ENCODE assay signal across 29 mouse cellular contexts in the genomic region with DNA sequence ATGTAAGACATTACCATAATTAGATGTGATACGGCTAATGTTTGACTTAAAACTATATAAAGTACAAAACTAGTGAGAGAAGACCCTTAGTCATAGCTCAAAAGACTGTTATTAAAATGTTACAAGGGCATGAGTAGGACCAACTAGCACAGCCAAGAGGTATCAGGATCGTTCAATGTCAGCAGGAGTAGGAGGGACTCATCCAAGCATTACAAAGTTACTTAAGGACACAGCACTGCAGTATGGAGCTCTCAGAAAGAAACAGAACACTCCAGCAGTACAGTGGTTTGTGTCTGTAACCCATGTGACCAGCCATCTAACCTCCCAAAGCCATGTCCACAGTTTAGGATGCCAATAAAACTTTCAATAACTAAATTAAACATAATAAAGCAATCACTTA. TPM values are rescaled to one million over a fixed set of nuclear protein-coding genes. Genes with fewer than 3 reads are reported as not detected.
A peak's percentile ranks its signal among the peaks of the same experiment; 100 is the strongest.
DNase-seq lines count a peak whose midpoint lies in the region; ATAC-seq and TF ChIP-seq lines count a peak whose summit lies in the region.
"Had no signal": no experiment of that assay in that cellular context is flagged by ENCODE, and none has a peak within 500 bp of the region (broad histone marks: within the 10 kb centered on the region; RNA-seq: fewer than 3 reads in every experiment).

No protein-coding gene starts in this region.

- H3K27ac ChIP-seq in hindbrain, embryonic 16.5 days (ENCODE audit: low read depth, low read length) = no peak overlapping the region
- no peak overlapping the region for H3K27ac ChIP-seq in hindbrain, postnatal 0 days
- H3K27ac ChIP-seq in kidney, embryonic 16.5 days (ENCODE audit: low read length) = no peak overlapping the region
- no peak overlapping the region for H3K27ac ChIP-seq in thymus, adult 2 months (ENCODE audit: control insufficient read depth, insufficient read depth, low read length)
- H3K27ac ChIP-seq: embryonic facial prominence, embryonic 10.5 days; embryonic facial prominence, embryonic 13.5 days; forebrain, embryonic 12.5 days; forebrain, embryonic 15.5 days; heart, adult 2 months; heart, embryonic 10.5 days; heart, embryonic 13.5 days had no signal

- TF ChIP-seq CTCF in hindbrain, postnatal 0 days (IDR thresholded peaks at IDR 0.05; ENCODE audit: low read depth) = no peak
- no peak for TF ChIP-seq CTCF in thymus, adult 2 months (IDR thresholded peaks at IDR 0.05; ENCODE audit: borderline replicate concordance, control insufficient read depth, extremely low read depth, insufficient read depth, low read length, poor library complexity)

- 0 out of 2 replicates have a peak, but pooled peaks have one; percentile 48 for ATAC-seq in hindbrain, embryonic 16.5 days
- no peak for ATAC-seq in hindbrain, postnatal 0 days
- ATAC-seq in kidney, embryonic 16.5 days (ENCODE audit: low FRiP score, low TSS enrichment) = peak; percentile 42; the same call in 1 of the 2 replicates
- ATAC-seq: forebrain, embryonic 15.5 days had no signal

- TF ChIP-seq POLR2A in thymus, adult 2 months (IDR thresholded peaks at IDR 0.05; ENCODE audit: control insufficient read depth, extremely low read depth, insufficient read depth, low read length, poor library complexity) = no peak

- 75% methylated on average over 2 of the region's 2 CpGs for WGBS in hindbrain, embryonic 16.5 days
- WGBS in hindbrain, postnatal 0 days = 68% methylated on average over 2 of the region's 2 CpGs
- 66% methylated on average over 2 of the region's 2 CpGs for WGBS in kidney, embryonic 16.5 days
- WGBS in thymus, adult 2 months = 97% methylated on average over 2 of the region's 2 CpGs

- DNase-seq in hindbrain, postnatal 0 days (ENCODE audit: low spot score) = no peak
- no peak for DNase-seq in kidney, adult 11 months
- DNase-seq in brain, adult 2 months (ENCODE audit: low read depth, low spot score) = peak; percentile 47
- no peak for DNase-seq in gastrocnemius, adult 8-10 months (ENCODE audit: low spot score in 2 of 2)
- DNase-seq in thymus, adult 2 months = no peak
- DNase-seq: adrenal gland, adult 2 months; adrenal gland, postnatal 14 days; B cell, adult 2 months; cerebellum, adult 11-12 months; cerebellum, adult 8-10 months; cerebellum, postnatal 10 days; cerebellum, postnatal 36 days; embryo, embryonic 11 days; gastrocnemius, postnatal 10 days; gastrocnemius, postnatal 36 days; heart, adult 2 months; heart, postnatal 14 days; heart, postnatal 4 days had no signal

- no peaks in the 10 kb centered on the region for H3K36me3 ChIP-seq in hindbrain, embryonic 16.5 days (ENCODE audit: control insufficient read depth, insufficient read depth, low read length)
- no peaks in the 10 kb centered on the region for H3K36me3 ChIP-seq in hindbrain, postnatal 0 days (ENCODE audit: insufficient read depth, low read length)
- no peaks in the 10 kb centered on the region for H3K36me3 ChIP-seq in kidney, embryonic 16.5 days (ENCODE audit: insufficient read depth, low read length)
- H3K36me3 ChIP-seq in thymus, adult 2 months (ENCODE audit: control insufficient read depth, insufficient read depth, low read length) = no peaks in the 10 kb centered on the region
- H3K36me3 ChIP-seq: embryonic facial prominence, embryonic 10.5 days; embryonic facial prominence, embryonic 13.5 days; forebrain, embryonic 12.5 days; forebrain, embryonic 15.5 days; heart, embryonic 10.5 days; heart, embryonic 13.5 days had no signal

- H3K27me3 ChIP-seq in hindbrain, embryonic 16.5 days (replicated peaks; ENCODE audit: control insufficient read depth, insufficient read depth, low read length) = no peaks in the 10 kb centered on the region
- no peaks in the 10 kb centered on the region for H3K27me3 ChIP-seq in hindbrain, postnatal 0 days (ENCODE audit: insufficient read depth, low read length)
- H3K27me3 ChIP-seq in kidney, embryonic 16.5 days (ENCODE audit: insufficient read depth, low read length) = no peaks in the 10 kb centered on the region
- no peaks in the 10 kb centered on the region for H3K27me3 ChIP-seq in thymus, adult 2 months (ENCODE audit: control insufficient read depth, insufficient read depth, low read length)
- H3K27me3 ChIP-seq: CH12.LX; embryonic facial prominence, embryonic 13.5 days; forebrain, embryonic 12.5 days; forebrain, embryonic 15.5 days; heart, embryonic 13.5 days had no signal

- H3K4me2 ChIP-seq in hindbrain, embryonic 16.5 days (ENCODE audit: low read length) = no peak overlapping the region
- H3K4me2 ChIP-seq in hindbrain, postnatal 0 days (ENCODE audit: low read depth, low read length) = no peak overlapping the region
- H3K4me2 ChIP-seq in kidney, embryonic 16.5 days (replicated peaks; ENCODE audit: low read depth, low read length) = no peak overlapping the region
- H3K4me2 ChIP-seq: embryonic facial prominence, embryonic 13.5 days; forebrain, embryonic 12.5 days; forebrain, embryonic 15.5 days; heart, embryonic 13.5 days had no signal

- H3K9ac ChIP-seq in hindbrain, embryonic 16.5 days (ENCODE audit: low read depth, low read length) = no peak overlapping the region
- no peak overlapping the region for H3K9ac ChIP-seq in hindbrain, postnatal 0 days (replicated peaks; ENCODE audit: low read length)
- H3K9ac ChIP-seq in kidney, embryonic 16.5 days (replicated peaks; ENCODE audit: low read length) = no peak overlapping the region
- H3K9ac ChIP-seq: embryonic facial prominence, embryonic 13.5 days; forebrain, embryonic 12.5 days; forebrain, embryonic 15.5 days; heart, embryonic 13.5 days had no signal

- no peak overlapping the region for H3K4me3 ChIP-seq in hindbrain, embryonic 16.5 days (ENCODE audit: low read length)
- no peak overlapping the region for H3K4me3 ChIP-seq in hindbrain, postnatal 0 days (ENCODE audit: low read length)
- H3K4me3 ChIP-seq in kidney, embryonic 16.5 days (ENCODE audit: low read length) = no peak overlapping the region
- H3K4me3 ChIP-seq in thymus, adult 2 months (ENCODE audit: control insufficient read depth, insufficient read depth, low read length) = no peak overlapping the region
- H3K4me3 ChIP-seq: embryonic facial prominence, embryonic 10.5 days; embryonic facial prominence, embryonic 13.5 days; erythroblast, embryonic 14.5 days; forebrain, embryonic 12.5 days; forebrain, embryonic 15.5 days; heart, adult 2 months; heart, embryonic 10.5 days; heart, embryonic 13.5 days had no signal

- no peaks in the 10 kb centered on the region for H3K9me3 ChIP-seq in hindbrain, embryonic 16.5 days (ENCODE audit: control insufficient read depth, low read length)
- H3K9me3 ChIP-seq in hindbrain, postnatal 0 days (ENCODE audit: low read length) = no peaks in the 10 kb centered on the region
- no peaks in the 10 kb centered on the region for H3K9me3 ChIP-seq in kidney, embryonic 16.5 days (ENCODE audit: low read length)
- H3K9me3 ChIP-seq: embryonic facial prominence, embryonic 10.5 days; embryonic facial prominence, embryonic 13.5 days; forebrain, embryonic 12.5 days; forebrain, embryonic 15.5 days; G1E; heart, embryonic 10.5 days; heart, embryonic 13.5 days had no signal

- no peaks in the 10 kb centered on the region for H3K4me1 ChIP-seq in hindbrain, embryonic 16.5 days (ENCODE audit: control insufficient read depth, insufficient read depth, low read depth, low read length)
- H3K4me1 ChIP-seq in hindbrain, postnatal 0 days (ENCODE audit: insufficient read depth, low read length) = no peaks in the 10 kb centered on the region
- 0 out of 2 replicates have a peak, but pooled peaks cover 3% of the 10 kb centered on the region for H3K4me1 ChIP-seq in kidney, embryonic 16.5 days (ENCODE audit: insufficient read depth, low read length)
- no peaks in the 10 kb centered on the region for H3K4me1 ChIP-seq in thymus, adult 2 months (replicated peaks; ENCODE audit: control insufficient read depth, insufficient read depth, low read length)
- H3K4me1 ChIP-seq: embryonic facial prominence, embryonic 13.5 days; heart, embryonic 10.5 days; heart, embryonic 13.5 days had no signal

RNA-seq across cellular contexts. Expression of a gene that starts 48.4 kb away (rescaled TPM):
- polyA plus RNA-seq in hindbrain, embryonic 16.5 days (2015; fragmentation: Nextera tagmentation; extraction: Ambion mirVana) = 49.2 and 56.9 TPM in 2 replicates
- total RNA-seq in hindbrain, postnatal 0 days (2014; rRNA removed) = 60.3 and 67.7 TPM in 2 replicates
- 43.8 and 47.0 TPM in 2 replicates for polyA plus RNA-seq in hindbrain, postnatal 0 days (2015; fragmentation: Nextera tagmentation; extraction: Ambion mirVana)
- 39.6 and 42.8 TPM in 2 replicates for polyA plus RNA-seq in kidney, embryonic 16.5 days (2015; fragmentation: Nextera tagmentation; extraction: Ambion mirVana)
- 1 to 10 TPM; 3.5 to 5.2 (median 4.3) TPM for total RNA-seq in gastrocnemius, adult 8-10 months (2022)
- 9.1 and 10.1 TPM in 2 replicates for polyA plus RNA-seq in thymus, adult 2 months (2012; rRNA removed)
